Mouse (Mus musculus): ENCODE measurements around the gene Acss1. TPM values are rescaled to one million over a fixed set of nuclear protein-coding genes. Genes with fewer than 3 reads are reported as not detected.
A peak's percentile ranks its signal among the peaks of the same experiment; 100 is the strongest.

Acss1 gene
- polyA plus RNA-seq, 1 experiment from 2014 or later: 7.6 TPM

DNA sequence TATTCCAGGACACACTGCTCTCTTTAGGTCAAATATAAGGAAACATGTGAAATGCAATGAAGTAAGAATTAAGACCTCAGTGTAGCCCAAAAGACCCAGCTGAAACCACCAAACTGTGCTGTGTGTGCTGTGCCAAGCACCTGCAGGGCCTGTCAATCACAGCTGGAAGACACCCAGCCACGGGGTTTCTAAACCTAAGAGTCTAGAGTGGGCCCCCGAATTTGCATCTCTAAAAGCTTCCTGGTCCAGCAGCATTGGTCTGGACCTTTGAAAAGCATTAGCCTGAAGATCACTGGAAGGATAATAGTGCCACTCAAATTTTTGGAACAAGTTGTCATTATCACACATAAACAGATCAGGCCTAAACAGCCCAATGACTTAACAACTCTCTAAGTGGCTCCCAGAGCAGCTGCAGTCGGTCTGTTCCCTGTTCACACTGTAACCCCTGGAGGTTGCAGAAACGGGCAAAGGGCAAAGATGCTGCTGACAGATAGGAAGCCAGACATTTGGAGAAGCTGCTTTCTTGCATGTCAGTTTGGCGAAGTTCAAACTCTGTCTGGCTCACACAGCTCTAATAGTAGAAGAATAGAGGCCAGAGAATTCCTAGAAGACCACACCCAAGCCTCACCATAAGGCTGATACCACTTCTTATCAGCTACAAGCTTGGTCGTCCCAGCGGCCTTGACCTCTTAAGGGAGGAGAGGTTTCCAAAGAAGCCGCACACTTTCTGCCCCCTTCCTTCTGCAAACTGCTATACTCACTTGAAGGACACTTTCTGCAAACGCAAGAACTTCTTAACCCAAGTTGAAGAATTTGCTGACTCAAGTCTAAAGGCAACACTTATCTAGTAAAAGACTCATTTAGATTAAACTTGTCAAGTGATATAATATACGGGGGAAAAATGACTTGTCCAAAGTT lies 2.5 kb downstream of the Acss1 start:
- Histone ChIP-seq H3K36me3 (no peaks in the 10 kb centered on the region), H3K4me1 (peaks cover 55% of the 10 kb centered on the region), H3K9ac (no peak overlapping the region), H3K9me3 (no peaks in the 10 kb centered on the region), H3K4me3 (no peak overlapping the region), H3K4me2 (peak overlapping the region; percentile 41), H3K27ac (replicated peaks) (no peak overlapping the region; the same call in 1 of the 2 replicates), H3K27me3 (replicated peaks) (peaks cover 24% of the 10 kb centered on the region; the same call in 1 of the 2 replicates)
- WGBS: 39% methylated on average over 10 of the region's 10 CpGs
- no peak for ATAC-seq (ENCODE audit: extremely low read depth, insufficient number of reproducible peaks, low FRiP score, low TSS enrichment)

DNA sequence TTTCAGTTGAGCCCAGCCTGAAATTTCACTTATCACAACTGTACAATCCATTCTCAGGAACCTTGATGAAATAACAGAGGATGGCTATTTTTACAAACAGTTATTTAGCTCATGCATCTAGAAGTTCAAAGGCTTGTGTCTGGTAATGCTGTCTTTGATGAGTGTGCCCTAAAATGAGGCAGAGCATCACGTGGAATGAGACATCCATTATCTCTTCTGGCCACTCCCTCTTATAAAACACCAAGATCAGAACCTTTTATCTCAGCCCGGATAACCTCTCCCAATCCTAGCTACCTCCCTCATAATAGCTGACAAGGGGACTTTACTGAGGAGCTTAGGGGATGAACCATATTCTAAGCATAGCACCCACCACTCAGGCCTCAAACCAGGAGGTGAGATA lies 3.3 kb downstream of the Acss1 start:
- Histone ChIP-seq H3K27me3 (replicated peaks) (peaks cover 21% of the 10 kb centered on the region; the same call in 1 of the 2 replicates), H3K4me3 (no peak overlapping the region), H3K27ac (replicated peaks) (no peak overlapping the region), H3K4me1 (peaks cover 55% of the 10 kb centered on the region), H3K4me2 (peak overlapping the region; percentile 41; the same call in 1 of the 2 replicates), H3K36me3 (no peaks in the 10 kb centered on the region), H3K9me3 (no peaks in the 10 kb centered on the region), H3K9ac (no peak overlapping the region)
- ATAC-seq (ENCODE audit: extremely low read depth, insufficient number of reproducible peaks, low FRiP score, low TSS enrichment): no peak
- WGBS: 50% methylated on average over 2 of the region's 2 CpGs

DNA sequence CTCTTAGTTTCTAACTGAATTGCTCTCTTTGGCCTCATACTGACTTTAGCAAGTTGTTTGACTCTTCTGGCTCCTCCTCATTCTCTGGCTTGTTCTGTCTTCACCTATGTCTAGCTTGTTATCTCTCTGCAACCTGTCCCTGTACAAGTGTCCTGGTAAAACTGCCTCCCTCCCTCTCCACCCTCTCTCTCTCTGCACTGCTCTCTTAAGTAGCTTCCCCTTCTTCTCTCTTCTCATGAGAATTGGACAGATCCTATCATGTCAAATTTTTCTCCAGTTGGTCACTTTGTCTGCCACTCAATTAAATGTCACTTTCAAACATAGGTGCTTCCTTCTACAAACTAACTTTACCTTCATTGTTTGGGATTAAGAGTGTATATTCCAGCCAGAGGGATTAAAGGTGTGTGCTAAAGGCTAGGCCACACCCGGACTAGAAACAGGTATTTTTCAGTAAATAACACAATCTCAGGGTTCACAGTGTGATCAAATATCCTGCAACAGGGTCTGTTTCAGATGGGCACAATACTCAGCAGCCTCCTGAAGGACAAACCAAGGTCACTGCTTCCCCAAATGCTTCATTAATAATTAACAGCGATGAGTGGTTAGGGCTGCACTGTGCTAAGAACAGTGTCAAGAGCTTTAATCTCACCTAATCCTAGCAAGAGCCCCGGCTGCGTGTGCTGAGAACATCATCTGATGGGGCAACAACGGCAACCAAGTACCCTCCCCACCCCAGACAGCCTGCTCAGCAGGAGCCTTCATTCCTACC lies 4.0 kb downstream of the Acss1 start:
- ATAC-seq (ENCODE audit: extremely low read depth, insufficient number of reproducible peaks, low FRiP score, low TSS enrichment): no peak
- peak overlapping the region; percentile 10 for H3K27ac ChIP-seq (replicated peaks)
- no peak overlapping the region for H3K4me3 ChIP-seq
- no peaks in the 10 kb centered on the region for H3K36me3 ChIP-seq
- H3K4me1 ChIP-seq: peaks cover 52% of the 10 kb centered on the region
- H3K9me3 ChIP-seq: no peaks in the 10 kb centered on the region
- peak overlapping the region; percentile 41; the same call in 1 of the 2 replicates for H3K4me2 ChIP-seq
- H3K9ac ChIP-seq: no peak overlapping the region
- peaks cover 15% of the 10 kb centered on the region; the same call in 1 of the 2 replicates for H3K27me3 ChIP-seq (replicated peaks)
- WGBS: 59% methylated on average over 5 of the region's 5 CpGs

DNA sequence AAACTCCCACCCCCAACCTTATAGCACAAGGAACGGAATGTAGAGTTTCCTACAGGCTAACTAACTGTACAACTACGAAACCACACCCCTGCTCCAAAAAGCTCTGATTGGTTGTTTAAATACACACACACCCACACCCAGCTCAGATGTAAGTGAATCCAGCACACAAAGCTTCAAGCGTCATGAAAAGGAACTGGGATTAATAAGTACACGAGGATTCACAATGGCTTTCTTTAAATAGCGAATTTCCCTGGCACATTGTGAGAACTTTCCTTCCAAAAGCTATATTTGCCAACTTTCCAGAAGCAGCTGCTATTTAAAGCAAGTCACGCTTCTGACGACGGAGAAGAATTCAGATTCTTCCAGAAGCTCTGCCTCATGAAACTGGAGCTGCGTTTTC lies 5.0 kb downstream of the Acss1 start:
- WGBS: 42% methylated on average over 9 of the region's 9 CpGs
- H3K36me3 ChIP-seq: no peaks in the 10 kb centered on the region
- H3K27ac ChIP-seq (replicated peaks): peak overlapping the region; percentile 10
- H3K4me2 ChIP-seq: peak overlapping the region; percentile 46
- peaks cover 46% of the 10 kb centered on the region for H3K4me1 ChIP-seq
- peaks cover 12% of the 10 kb centered on the region; the same call in 1 of the 2 replicates for H3K27me3 ChIP-seq (replicated peaks)
- no peak for ATAC-seq (ENCODE audit: extremely low read depth, insufficient number of reproducible peaks, low FRiP score, low TSS enrichment)
- 0 out of 2 replicates have a peak overlapping the region, but pooled peaks have one; percentile 8 for H3K4me3 ChIP-seq
- no peaks in the 10 kb centered on the region for H3K9me3 ChIP-seq
- H3K9ac ChIP-seq: peak overlapping the region; percentile 37; the same call in 1 of the 2 replicates

DNA sequence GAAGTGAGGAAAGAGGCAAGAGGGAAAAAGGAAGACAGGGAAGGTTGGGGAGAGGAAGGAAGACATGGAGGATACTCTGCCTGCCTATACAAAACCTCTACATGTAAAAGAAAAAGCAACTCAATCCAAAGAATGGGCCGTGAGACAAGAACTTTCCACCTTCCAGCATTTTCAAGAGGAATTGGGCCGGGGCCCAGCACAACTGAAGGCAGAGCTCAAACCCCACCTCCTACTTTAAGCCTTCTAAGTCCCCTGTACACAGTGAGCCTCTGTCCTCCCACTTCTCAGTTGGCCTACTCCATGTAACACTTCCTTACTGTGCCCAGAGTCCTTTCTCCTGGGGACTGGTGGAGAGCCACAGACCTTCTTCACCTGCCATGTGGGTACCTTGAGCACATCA lies 6.3 kb downstream of the Acss1 start:
- Histone ChIP-seq H3K9me3 (no peaks in the 10 kb centered on the region), H3K4me2 (no peak overlapping the region), H3K9ac (no peak overlapping the region), H3K27ac (replicated peaks) (no peak overlapping the region), H3K36me3 (no peaks in the 10 kb centered on the region), H3K4me1 (peaks cover 36% of the 10 kb centered on the region), H3K27me3 (replicated peaks) (0 out of 2 replicates have a peak, but pooled peaks cover 8% of the 10 kb centered on the region), H3K4me3 (no peak overlapping the region)
- no peak for ATAC-seq (ENCODE audit: extremely low read depth, insufficient number of reproducible peaks, low FRiP score, low TSS enrichment)
- WGBS: 74% methylated on average over 2 of the region's 2 CpGs

DNA sequence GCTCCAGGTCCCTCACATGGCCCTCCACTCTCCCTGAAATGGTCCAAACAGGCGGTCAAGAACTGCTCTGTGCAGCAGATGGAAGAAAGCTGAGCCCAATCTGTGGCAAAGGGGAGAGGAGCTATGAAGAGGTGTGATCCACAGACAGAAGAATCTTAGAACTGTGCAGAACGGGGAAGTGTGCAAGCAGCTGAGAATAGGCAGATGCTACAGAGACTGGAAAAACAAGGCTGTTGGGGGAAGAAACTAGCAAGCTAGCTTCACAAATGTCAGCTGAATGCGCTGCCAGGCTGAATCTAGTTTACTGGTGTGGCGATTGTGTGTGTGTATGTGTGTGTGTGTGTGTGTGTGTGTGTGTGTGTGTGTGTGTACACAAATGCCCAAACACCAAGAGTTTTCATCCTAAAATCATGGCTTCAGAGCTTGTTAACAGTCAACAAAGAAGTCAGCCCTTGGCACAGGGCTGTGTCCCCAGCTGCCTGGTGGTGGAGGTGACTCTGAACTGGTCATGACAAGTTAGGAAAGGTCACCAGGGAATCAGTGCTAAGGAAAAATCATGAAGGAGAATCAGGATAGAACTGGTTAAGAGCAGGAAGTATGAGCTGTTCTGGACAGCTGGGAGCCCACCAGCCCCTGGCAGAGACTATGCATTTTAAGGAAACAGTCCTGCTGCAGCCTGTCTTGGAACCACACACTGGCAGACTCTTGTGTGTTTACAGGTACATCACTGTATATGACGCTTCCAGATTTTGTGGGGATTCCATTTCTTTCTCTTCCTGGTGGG lies 7.4 kb downstream of the Acss1 start:
- Histone ChIP-seq H3K27ac (replicated peaks) (no peak overlapping the region), H3K9me3 (no peaks in the 10 kb centered on the region), H3K4me3 (no peak overlapping the region), H3K4me2 (no peak overlapping the region), H3K27me3 (replicated peaks) (0 out of 2 replicates have a peak, but pooled peaks cover 3% of the 10 kb centered on the region), H3K36me3 (no peaks in the 10 kb centered on the region), H3K9ac (no peak overlapping the region), H3K4me1 (peaks cover 30% of the 10 kb centered on the region)
- WGBS: 77% methylated on average over 5 of the region's 5 CpGs
- no peak for ATAC-seq (ENCODE audit: extremely low read depth, insufficient number of reproducible peaks, low FRiP score, low TSS enrichment)

DNA sequence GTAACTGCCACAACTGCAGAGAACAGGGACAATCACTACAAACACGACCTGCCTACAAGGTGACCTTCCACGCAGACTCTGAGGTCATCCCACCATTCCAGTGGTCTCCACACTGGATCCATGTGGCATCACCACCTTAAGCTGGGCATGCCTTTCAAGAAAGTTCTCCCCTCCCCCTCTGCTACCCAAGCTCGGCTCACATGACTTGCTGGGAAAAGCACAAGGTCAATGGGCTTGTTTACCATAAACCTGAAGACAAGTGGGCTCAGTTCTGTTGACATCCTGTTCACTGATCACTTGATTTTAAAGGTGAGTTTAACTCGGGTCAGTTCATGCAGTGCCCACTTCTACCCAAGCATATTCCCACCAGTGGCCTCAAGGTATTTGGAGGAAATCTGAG lies 8.3 kb downstream of the Acss1 start:
- no peak overlapping the region for H3K4me2 ChIP-seq
- ATAC-seq (ENCODE audit: extremely low read depth, insufficient number of reproducible peaks, low FRiP score, low TSS enrichment): no peak
- 0 out of 2 replicates have a peak, but pooled peaks cover 1% of the 10 kb centered on the region for H3K27me3 ChIP-seq (replicated peaks)
- peaks cover 23% of the 10 kb centered on the region for H3K4me1 ChIP-seq
- 58% methylated on average over 4 of the region's 4 CpGs for WGBS
- H3K9me3 ChIP-seq: no peaks in the 10 kb centered on the region
- no peak overlapping the region for H3K9ac ChIP-seq
- H3K27ac ChIP-seq (replicated peaks): no peak overlapping the region
- no peaks in the 10 kb centered on the region for H3K36me3 ChIP-seq
- no peak overlapping the region for H3K4me3 ChIP-seq

DNA sequence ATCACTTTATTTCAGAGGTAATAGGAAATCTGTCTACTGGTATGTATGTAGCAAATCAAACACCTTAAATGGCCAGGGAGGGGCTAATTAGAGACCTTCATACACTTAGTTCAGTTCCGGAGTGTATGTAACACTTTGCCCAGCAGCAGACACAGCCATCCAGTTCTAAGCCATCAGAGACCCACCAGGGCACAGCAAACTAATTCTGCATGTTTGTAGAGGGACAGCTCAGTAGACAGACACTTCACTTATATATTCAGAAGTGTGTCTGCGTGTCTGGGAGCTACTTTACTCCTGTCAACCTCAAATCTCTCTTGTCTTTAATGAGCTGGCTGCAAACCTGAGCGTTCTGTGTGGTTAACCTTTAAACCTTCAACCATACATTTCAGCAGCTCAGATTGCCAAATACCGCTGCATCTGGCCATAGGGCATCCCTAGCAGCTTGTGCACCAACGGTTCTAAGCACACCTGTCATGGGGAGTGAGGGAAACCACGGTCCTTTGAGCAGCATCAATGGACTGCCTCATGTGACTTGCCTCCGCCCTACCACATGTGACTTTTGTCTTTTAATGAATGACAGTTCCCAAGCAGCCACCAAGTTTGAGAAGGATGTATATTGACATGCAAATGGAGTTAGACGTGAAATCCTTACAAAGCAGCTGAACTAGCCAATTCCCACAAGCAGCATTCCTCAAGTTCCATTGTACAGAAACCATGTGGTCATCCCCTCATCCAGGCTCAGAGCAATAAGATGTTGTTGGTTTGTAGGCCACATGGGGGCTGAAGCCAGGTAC lies 11.1 kb downstream of the Acss1 start:
- H3K4me2 ChIP-seq: no peak overlapping the region
- H3K4me1 ChIP-seq: no peaks in the 10 kb centered on the region
- H3K36me3 ChIP-seq: no peaks in the 10 kb centered on the region
- no peak overlapping the region for H3K9ac ChIP-seq
- no peaks in the 10 kb centered on the region for H3K9me3 ChIP-seq
- no peak for ATAC-seq (ENCODE audit: extremely low read depth, insufficient number of reproducible peaks, low FRiP score, low TSS enrichment)
- no peaks in the 10 kb centered on the region for H3K27me3 ChIP-seq (replicated peaks)
- no peak overlapping the region for H3K27ac ChIP-seq (replicated peaks)
- H3K4me3 ChIP-seq: no peak overlapping the region
- WGBS: 76% methylated on average over 8 of the region's 8 CpGs

DNA sequence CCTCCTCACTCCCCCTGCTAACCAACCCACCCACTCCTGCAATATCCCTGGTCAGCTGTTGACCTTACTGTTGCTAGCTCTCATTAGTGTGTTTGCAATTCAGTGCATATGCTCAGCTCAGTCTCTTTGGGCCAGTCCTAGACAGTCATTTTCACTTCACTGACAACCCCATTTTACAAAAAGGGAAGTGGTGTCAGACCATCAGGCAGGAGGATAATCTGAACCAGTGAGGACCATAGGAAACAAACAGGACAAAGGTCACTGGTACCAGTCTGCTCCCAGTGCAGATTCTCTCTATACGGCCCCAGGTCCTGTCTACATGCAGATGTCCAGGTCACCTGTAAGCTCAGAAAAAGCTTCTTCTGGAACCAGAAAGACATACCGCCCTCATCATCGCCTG lies 12.2 kb downstream of the Acss1 start:
- Histone ChIP-seq H3K27me3 (replicated peaks) (no peaks in the 10 kb centered on the region), H3K36me3 (no peaks in the 10 kb centered on the region), H3K4me1 (peaks cover 5% of the 10 kb centered on the region), H3K4me2 (no peak overlapping the region), H3K9ac (no peak overlapping the region), H3K27ac (replicated peaks) (no peak overlapping the region), H3K4me3 (no peak overlapping the region), H3K9me3 (no peaks in the 10 kb centered on the region)
- ATAC-seq (ENCODE audit: extremely low read depth, insufficient number of reproducible peaks, low FRiP score, low TSS enrichment): no peak
- WGBS: 85% methylated on average over 3 of the region's 3 CpGs

DNA sequence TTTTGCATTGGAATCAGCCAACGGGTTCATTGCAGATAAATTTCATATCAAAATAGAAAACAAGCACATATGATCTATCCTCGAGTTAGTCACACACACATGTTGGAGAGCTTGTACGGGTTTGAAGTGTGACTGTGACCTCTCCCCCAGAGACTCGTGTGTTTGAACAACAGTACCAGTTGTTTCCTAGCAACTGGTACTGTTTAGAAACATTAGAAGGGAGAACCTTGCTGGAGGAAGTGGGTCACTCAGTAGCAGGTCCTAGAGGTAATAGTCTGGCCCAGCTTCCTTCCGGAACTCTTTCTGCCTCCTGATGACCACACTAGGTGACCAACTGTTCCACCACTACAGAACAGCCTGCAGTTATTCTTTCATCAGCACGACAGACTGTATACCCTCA lies 13.0 kb downstream of the Acss1 start:
- H3K9ac ChIP-seq: no peak overlapping the region
- H3K4me2 ChIP-seq: no peak overlapping the region
- WGBS: 72% methylated on average over 6 of the region's 6 CpGs
- H3K36me3 ChIP-seq: no peaks in the 10 kb centered on the region
- no peak overlapping the region for H3K4me3 ChIP-seq
- peaks cover 13% of the 10 kb centered on the region for H3K4me1 ChIP-seq
- no peak for ATAC-seq (ENCODE audit: extremely low read depth, insufficient number of reproducible peaks, low FRiP score, low TSS enrichment)
- H3K27me3 ChIP-seq (replicated peaks): no peaks in the 10 kb centered on the region
- no peaks in the 10 kb centered on the region for H3K9me3 ChIP-seq
- H3K27ac ChIP-seq (replicated peaks): no peak overlapping the region

Data from heart, embryonic 13.5 days (tissue).